Mouse (Mus musculus) cerebellum, adult 18-20 months (tissue): ENCODE data around the gene Npat.
A peak's percentile ranks its signal among the peaks of the same experiment; 100 is the strongest.

Source experiments
- DNase-seq, 2 experiments: peaks; one replicate each; pipeline ENCODE4 v3.0.0; 2021

The Npat gene

GRCm38 (mm10) chr9:53536558-53537320 lies at the start of gene Npat, which contains the start of gene Atm:
Gene Npat (plus strand): TSS chr9:53537047.
Gene Atm (minus strand): TSS chr9:53536740.
- DNase-seq = peak; percentile 100

DNA sequence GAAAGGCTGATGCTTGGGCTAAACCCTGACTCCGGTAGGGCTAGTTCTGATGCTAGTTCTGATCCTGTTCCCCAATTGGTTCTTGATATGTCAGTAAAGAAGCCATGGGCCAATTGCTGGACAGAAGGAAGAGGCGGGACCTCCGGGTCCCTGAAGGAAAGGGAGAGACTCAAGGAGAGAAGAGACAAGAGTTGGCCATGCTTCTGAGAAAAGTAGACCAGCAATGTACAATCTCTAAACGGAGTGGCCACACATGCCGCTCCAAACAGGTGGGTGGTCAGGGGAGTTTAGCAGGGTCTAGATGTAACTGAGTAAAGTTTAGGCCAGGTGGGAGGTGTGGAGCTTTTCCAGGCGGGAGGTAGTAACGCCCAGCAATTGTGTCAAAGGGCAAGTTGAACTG lies 28.8 kb upstream of the Npat start:
- DNase-seq = no peak

DNA sequence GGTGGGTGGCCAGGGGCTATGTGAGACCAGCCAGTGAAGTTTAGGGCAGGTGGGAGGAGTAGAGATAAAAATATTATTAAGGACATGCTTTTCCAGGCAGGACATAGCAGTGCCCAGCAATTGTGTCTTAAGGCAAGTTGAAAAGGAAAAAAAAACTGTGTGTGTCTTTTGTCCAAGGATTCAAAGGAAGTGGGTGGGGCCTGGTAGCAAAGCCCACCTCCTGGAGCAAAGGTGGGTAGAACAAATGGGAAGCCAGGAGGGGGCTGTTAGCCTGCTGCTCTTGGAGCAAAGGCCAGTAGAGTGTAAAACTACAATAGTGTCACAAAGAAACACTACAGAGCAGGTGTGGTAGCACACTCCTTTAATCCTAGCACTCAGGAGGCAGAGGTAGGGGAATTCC lies 22.8 kb upstream of the Npat start:
- no peak for DNase-seq

DNA sequence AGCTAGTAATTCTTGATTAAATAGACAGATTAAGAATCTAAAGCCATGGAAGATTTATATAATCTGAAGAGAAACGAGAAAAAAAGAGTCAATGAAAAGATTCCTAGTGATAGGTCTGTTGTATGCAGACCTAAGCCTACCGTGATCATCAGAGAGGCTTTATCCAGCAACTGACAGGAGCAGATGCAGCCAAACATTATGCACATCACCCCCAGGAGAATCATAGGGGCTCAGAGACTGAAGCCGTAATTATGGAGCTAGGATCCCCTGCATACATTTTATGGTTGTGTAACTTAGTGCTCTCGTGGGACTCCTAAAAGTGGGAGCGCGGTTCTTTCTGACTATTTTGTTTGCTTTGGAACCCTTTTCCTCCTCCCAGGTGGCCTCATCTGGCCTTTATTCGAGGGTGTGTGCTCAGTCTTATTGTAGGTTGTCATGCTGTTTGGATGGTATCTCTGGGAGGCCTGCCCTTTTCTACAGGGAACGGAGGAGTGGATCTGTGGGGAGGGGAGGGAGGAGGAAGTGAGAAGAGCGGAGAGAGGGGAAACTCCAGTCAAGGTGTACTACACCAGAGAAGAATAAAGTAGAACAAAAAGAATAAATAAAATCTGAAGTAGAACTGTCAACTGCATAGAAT lies 19.4 kb upstream of the Npat start:
- DNase-seq = no peak

- peak; percentile 13 to 20 for DNase-seq
These were observed 1.2 kb upstream of the Npat start for GRCm38 (mm10) chr9:53535416-53536320.

DNA sequence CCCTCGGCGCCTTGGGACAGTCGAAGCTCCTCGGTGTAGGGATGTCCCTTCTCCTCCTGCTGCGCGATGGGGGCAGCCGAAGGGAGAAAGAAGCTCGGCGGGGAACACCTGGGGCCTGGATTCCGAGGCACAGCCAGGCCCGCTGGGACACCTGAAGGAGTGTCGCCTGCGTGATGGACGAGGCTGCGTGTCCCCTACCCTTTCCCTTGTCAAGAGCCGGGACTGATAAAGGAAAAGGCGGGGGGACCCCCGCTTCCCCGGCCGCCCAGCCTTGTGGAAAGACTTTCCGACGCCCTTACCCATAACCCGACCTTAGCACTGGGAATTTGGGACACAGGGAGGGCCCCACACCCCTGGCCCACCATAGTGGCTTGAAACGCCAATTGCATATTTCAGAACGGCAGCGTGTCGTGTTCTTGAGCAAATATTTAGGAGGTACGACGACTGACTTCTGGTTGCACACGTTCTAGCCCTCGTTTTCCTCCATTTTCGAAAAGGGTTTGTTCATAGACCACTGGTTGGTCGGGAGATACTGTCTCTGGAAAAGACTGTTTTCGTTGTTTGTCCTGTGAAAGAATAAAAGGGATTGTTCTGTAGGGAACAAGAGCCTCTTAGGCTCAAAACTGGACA lies 604 bp downstream of the Npat start:
- no peak for DNase-seq

DNA sequence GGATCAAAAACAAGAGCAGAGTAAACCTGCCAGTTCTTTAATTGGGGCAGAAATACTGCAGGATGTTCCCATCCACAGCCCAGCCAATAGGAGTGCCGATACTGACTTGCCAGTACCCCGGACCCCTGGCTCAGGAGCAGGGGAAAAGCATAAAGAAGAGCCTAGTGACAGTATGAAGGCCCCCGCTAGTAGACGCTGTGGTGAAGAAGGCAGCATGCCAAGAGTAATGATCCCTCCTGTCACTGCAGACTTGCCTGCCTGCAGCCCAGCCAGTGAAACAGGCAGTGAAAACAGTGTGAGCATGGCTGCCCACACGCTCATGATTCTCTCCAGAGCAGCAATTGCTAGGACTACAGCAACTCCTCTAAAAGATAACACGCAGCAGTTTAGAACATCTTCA lies 33.8 kb downstream of the Npat start:
- DNase-seq = peak; percentile 35 to 47

GRCm38 (mm10) chr9:53572516-53573307 lies 35.9 kb downstream of the Npat start:
- no peak for DNase-seq

- DNase-seq = no peak
These were observed 38.9 kb downstream of the Npat start for GRCm38 (mm10) chr9:53575721-53576120.

- DNase-seq = peak; percentile 56 to 72
These were observed 45.0 kb downstream of the Npat start for GRCm38 (mm10) chr9:53581870-53582269.

GRCm38 (mm10) chr9:53594764-53595163 lies 57.9 kb downstream of the Npat start:
- peak; percentile 50 to 60 for DNase-seq

- no peak for DNase-seq
These were observed 60.2 kb downstream of the Npat start for GRCm38 (mm10) chr9:53596971-53597600.

DNA sequence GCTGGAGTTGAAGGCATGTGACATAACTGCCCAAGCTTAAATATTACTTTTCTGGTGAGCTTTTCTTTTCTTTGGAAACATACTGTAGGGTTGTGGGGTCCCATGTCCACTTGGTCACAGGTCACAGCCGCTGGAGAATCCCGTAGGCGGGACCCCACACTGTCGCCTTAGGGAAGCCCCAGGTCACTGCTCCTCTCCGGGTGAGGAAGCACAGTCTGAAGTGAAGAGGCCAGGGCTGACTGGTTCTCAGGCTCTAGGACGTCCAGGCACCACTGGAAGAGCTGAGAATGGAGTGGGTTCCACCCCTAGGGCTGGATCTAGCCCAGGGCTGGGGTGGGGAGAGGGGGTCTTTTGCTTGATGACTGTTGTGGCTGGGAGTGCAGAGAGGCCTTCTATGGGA lies 61.8 kb downstream of the Npat start:
- no peak for DNase-seq

- DNase-seq = no peak
These were observed 64.7 kb downstream of the Npat start for GRCm38 (mm10) chr9:53601541-53601940.

GRCm38 (mm10) chr9:53603384-53603783 lies 66.5 kb downstream of the Npat start:
- DNase-seq = no peak

GRCm38 (mm10) chr9:53603849-53604248 lies 67.0 kb downstream of the Npat start:
- DNase-seq = no peak

GRCm38 (mm10) chr9:53604954-53605353 lies 68.1 kb downstream of the Npat start:
- DNase-seq = no peak

GRCm38 (mm10) chr9:53607192-53607591 lies 70.3 kb downstream of the Npat start:
- DNase-seq = no peak

GRCm38 (mm10) chr9:53607816-53608215 lies 71.0 kb downstream of the Npat start:
- DNase-seq = no peak

DNA sequence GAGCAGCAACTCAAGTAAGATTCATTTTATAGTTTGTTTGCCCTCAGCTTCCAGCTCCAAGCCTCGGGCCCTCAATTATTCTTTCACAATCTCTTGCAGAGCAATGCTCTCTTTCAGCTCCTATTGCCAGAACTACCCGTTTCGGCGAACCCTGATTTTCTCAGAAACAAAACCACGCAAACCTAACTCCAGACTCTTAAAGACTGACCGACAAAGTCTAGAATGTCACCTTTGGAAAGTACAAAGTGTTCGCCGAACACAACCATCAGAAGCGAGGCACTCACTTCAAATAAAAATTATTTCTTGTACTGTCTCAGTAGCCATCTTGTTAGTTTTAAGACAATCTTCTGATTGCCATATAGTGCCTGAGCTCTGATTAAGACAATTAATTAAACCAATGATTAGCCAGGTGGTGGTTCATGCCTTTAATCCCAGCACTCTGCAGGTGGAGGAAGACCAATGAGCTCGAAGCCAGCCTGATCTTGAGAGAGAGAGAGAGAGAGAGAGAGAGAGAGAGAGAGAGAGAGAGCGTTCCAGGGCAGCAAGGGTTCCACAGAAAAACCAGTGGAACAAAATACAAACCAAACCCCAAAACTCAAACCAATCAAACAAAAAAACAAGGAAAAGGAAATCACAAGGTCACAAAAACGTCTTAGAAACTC lies 72.6 kb downstream of the Npat start:
- DNase-seq = peak; percentile 21 to 26
